Mouse (Mus musculus) layer of hippocampus, postnatal 10 days (tissue): Measurements from ENCODE around the gene Ppp1r9a. TPM values are rescaled to one million over a fixed set of nuclear protein-coding genes. Genes with fewer than 3 reads are reported as not detected.

Source experiments
- DNase-seq, 2 experiments: peaks; one replicate each; pipeline ENCODE4 v3.0.0; 2021; ENCODE audit warnings: low spot score in 2 of 2
- total RNA-seq, 2 experiments: library from RNA; stranded (reverse); gene quantifications; 2 replicates each; pipeline ENCODE4 v1.2.3; 2021

Gene Ppp1r9a
- total RNA-seq, 2 experiments from 2014 or later, result 98.2 to 105 TPM

DNA sequence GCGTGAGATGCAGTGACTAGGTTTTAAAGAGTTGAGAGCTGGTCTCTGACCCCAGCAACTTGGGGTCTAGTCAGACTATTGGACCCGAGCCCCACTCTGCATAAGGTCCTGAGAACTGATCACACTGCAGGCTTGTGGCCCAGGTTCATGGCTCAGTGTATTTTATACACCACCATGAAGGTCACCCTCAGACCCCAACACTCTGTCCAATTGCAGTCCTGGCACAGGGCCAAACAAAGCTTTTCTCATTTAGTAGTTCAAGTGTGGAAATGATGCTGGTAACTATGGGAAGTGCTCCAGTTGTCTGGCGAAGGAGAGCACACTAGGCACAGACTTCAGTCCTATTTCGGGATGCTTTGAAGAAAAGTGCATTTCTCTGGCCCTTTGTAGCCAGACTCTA lies 134.5 kb downstream of the Ppp1r9a start:
- DNase-seq, result no peak

DNA sequence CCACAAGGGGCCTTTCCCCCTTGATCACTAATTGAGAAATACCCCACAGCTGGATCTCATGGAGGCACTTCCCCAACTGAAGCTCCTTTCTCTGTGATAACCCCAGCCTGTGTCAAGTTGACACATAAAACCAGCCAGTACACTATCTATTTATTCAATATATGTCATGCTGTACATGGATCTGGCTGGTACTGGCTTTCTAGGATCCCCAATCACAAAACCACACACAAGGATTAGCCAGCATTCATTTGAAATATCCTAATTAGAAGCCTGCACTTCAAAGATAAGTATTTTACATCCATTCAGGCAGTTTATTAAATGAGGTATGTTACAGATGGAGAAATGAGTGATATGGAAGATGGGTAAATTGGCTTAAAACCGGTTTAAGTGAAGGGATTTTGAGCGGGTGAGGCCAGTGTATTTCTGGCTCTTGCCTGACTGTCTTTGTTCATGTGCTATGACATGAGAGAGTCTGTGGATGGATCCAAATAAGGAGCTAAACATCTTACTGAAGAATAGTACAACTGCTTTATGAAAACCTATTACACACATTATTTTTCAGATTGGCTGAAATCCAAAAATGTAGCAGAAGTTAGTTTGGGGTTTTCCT lies 135.5 kb downstream of the Ppp1r9a start:
- DNase-seq, result no peak

DNA sequence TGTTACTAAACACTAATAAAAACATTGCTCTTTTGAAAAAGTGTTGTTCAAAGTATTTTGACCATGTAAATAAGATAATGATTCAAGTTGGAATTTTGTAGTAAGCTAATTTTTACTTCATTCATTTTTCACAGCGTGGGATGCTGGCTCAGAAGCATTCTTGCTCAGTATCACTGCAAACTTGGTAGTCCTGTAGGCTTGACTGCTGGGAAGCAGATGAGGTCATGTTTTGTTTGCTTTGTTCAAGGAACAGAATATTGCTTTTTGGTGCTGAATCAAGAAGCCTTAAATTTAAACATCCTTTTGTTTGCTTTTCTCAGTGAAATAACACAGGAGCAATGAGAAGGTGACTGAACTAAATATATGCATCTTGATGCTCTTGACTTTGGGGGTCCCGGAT lies 136.6 kb downstream of the Ppp1r9a start:
- DNase-seq, result no peak

DNA sequence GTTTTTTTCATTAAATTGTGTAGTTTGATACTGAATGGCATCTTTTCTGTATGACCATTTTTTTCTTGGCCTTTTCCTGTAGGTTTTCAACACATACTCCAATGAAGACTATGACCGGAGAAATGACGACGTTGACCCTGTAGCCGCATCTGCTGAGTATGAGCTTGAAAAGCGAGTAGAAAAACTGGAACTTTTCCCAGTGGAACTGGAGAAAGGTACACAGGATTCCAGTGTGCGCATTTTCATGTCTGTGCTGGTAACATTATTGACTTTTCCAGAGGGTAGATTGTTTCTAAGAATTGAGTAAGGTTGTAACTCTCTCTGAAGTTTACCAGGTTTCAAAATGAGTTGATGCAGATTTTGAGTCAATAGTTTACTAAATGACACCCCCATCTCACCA lies 143.1 kb downstream of the Ppp1r9a start:
- no peak for DNase-seq

DNA sequence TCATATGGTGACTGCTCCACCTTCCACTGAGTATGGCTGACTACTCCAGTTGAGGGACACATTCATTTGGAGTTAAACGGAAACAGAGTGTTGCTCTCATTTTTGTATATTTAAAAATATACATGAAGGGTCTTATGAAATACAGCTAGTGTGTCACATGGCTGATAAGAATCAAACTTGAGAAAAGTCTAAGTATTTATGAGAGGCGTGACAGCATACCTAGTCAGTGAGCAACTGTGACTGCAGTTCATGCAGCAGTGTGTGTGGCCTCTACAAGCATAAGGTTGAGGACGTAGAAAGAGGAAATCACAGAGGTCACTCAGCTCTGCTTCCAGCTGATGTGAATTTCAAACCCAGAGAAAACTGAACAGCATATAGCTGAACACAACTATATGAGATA lies 145.3 kb downstream of the Ppp1r9a start:
- DNase-seq, result no peak

DNA sequence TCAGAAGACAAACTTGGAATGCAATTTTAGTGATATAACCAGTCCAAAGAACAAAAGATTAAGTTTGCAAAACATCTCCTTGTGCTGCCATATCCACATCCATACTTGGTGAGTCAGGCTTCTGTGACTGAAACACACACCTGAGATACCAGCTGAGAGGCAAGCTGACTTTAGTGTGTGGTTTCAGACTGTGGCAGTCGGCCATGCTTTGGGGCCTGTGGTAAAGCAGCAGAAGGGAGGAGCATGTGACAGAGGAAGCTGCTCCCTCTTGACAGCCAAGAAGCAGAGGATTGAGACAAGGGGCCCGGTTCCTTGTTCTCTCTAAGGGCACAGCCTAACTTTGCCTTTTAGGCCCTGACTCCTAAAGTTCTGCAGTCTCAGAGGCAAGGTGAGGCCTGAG lies 149.6 kb downstream of the Ppp1r9a start:
- DNase-seq, result peak in 1 of 2 experiments; percentile 26

DNA sequence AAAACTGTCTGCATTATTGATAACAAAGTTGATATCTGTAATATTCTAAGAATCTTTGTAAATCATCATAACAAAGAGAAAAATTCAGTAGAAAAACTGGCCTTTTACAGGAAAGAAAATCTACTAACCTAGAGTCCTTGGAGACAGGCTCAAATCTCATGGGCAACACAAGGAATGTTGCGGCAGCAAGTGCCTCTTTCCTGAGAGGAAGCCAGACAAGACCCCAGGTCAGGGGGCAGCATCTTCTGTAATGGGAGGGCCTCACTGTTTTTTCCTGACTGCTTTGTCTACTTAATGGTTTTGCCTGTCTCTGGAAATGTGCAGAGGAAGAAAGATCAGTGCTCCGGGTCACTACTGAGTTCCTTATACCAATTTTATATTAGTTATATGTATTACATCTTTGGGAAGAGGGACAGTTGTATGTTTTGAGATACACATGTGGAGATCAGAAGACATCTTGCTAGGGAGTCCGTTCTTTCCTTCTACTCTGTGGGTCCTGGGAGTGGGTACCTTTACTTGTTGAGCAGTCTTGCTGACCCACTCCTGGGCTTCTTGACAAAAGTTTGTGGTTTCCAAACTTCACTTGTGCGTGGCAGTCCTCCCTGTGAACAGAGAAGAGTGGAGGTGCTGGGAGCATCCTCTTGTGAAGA lies 151.9 kb downstream of the Ppp1r9a start:
- DNase-seq, result no peak

DNA sequence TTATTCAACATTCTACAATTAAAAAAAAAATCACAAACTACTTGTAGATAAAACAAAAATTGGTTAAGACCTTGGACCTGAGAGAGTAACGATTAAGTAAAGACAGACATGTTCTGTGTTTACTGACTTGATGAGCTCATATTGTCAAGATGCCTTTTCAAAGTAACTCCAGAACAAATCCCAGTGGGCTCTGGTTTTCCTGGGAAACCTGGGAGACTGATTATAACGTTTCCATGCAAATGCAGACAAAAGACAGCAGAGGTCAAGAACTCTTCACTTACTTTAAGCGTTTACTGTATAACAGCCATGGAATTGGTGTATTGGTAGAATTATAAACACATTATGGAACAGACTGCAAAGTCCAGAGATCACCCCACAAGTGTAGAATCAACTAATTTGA lies 172.0 kb downstream of the Ppp1r9a start:
- no peak for DNase-seq

DNA sequence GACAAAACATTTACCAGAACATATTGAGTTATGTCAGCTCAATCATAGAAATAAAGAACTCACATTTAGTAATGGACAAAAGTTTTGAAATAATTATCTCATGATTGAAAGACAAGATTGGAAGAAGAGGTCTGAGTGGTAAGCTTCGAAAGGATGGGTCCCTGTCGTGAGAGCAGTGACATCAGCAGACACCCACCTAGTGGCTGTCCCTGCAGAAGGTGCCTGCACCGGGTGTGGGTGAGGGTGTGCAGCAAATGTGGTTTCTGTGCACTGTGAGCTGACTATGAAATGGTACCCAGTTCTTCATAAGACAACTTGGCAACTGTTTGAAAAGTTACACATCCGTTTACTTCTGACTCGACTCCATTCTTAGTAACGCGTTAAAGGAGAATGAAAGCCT lies 173.0 kb downstream of the Ppp1r9a start:
- DNase-seq, result no peak

DNA sequence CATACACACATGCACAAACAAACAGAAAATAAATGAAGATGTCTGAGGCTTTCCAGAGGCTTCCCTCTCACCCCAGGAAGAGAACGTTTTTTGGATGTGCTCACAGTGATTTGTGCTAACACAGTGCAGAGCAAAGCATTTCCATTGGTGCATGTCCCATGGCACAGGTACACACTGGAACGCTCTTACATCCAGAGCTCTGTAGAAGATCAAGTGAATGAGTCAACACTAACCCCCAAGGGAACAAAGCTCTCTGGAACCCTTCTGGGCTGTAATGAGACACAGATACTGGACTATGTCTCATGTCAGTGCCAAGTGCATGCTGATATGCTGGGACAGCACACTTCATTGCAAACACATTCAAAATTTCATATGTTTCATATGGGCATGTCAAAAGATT lies 175.3 kb downstream of the Ppp1r9a start:
- no peak for DNase-seq

DNA sequence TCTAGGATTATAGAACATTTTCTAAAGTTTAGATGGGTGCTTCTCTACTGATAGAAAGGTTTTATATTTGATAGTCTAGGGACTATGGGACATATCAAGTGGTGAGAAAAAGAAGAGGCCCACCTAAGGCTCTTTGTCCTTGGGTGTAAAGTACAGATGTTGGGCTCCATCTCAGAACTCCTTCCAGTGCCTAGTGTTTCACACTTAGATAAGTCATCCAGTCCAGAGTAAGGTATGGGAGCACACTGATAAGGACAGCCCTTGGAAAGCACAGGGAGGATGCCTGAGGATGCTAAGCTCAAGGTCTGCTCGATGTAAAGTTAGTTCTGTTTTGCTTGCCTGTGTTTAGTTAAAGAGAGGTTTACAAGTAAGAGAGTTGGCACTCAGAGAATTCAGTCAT lies 176.4 kb downstream of the Ppp1r9a start:
- no peak for DNase-seq

DNA sequence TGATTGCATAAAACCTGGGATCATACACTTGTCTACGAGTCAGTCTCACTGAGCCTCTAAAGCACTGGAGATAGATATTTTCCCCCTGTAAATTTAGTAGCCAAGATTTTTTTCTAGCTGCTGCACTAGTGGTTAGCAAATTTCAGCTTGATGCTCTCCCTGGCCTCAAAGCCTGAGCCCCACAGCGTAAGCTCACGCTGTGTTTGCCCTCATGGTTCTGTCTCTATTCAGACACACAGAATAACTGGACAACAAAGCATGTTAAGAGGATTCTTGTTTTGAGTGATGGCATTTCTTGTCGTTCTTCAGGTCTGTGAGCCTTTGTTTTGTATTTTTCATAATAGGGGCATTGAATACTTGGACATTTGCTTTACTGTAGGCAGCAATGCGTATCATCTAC lies 177.4 kb downstream of the Ppp1r9a start:
- DNase-seq, result no peak

DNA sequence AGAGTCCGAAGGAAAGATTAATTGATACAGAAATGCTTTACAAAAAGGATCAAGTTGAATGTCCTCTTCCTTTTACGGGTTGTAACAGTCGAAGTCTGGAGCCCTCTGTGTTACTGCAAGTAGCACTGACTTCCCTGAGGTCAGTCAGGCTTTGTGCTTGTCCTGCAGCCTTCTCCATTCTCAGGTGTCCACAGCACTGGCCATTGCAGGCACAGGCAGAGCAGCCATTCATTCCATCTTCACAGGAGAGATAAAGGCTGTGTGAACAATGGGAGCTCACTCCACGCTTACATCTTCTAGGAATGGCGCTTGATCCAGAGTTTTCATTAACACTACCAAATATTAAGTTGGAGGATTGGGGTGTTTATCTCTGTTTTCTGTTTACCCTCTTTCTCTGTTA lies 177.8 kb downstream of the Ppp1r9a start:
- no peak for DNase-seq

DNA sequence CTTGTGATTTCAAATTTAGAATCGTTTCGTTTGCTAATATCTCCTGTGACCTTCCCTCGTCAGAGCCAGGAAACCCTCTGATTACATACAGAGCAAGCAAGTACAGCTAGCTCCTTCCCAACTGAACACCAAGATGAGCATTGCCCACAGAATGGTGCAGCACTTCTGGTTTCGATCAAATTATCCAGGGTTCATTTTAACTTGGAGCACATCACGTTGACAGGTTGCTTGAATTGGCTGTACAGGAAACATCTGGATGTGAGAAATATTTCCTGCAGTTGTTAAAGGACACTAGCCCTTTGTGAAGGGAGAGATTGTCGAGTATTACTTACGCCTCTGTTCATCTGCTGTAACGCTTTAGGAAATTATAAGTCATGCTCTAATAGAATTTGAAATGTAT lies 178.4 kb downstream of the Ppp1r9a start:
- DNase-seq, result no peak

DNA sequence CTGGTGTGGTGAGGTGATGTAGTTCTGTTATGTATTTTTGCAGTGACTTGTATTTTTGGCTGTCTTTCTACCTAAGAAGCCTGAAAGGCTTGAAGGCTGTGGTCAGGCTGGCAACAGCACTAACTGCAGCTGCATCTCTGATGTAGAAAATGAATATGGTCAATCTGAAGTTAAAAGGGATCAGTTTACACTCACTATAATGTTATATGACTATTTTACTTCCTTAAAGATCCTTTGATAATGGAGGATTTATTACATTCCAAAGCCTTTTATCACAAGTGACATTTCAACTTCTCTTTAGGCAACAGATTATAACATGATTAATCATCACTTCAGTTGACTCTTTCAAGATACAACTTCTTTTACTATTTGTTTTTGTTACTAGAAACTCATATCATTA lies 179.4 kb downstream of the Ppp1r9a start:
- DNase-seq, result no peak

DNA sequence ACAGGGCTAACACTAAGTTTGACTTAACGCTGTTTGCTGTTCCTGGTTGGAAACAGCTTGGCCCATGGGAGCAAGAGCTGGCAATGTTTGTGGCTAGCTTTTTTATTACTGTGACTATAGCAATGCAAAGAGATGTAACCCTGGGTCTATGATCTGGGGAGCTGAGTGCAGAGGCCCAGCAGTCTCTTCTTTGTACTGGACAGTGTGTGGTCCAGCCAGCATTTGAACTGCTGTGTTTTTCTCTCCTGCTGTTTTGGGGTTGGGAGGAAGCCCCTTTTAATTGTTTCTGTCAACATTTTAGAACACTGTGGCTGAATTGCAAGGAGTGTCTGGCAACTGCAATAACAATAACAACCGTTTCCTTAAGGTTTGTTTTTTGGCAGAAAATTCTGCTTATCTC lies 180.0 kb downstream of the Ppp1r9a start:
- no peak for DNase-seq

DNA sequence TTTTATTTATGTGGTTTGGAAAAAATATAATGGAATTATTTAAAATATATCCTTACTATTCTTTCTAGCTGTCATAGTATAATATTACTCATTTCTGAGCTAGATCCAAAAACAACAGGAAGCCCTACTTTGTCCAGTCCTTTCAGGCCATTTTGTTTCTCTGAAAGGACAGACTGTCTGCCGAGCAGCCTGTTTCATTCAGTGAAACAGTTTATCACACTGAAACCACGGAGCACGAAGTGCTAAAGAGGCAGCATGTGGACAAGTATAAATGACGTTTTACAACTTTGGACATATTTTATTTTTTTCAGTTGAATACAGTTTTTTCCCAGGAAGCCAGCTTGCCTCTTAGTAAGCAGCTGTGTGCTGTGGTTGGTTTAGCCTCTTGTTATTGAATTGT lies 181.2 kb downstream of the Ppp1r9a start:
- no peak for DNase-seq

DNA sequence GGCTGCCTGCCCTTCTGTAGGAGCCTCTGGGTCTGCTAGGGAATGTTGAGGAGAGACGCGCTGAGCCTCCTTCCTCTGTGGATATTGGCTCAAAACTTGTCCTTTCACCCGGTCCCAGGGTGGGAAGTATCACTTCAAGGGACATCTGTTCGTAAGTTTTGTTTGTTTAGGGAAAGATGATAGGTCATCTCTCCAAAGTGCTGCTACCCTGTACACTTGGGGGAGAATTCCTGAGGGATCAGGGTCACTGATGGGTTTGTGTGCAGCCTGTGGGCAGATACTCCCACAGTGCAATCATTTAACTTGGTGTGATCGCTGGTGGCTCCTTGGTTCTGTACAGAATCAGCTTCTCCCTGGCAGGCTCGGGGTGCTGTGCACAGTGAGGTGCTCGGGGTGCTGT lies 189.2 kb downstream of the Ppp1r9a start:
- no peak for DNase-seq

DNA sequence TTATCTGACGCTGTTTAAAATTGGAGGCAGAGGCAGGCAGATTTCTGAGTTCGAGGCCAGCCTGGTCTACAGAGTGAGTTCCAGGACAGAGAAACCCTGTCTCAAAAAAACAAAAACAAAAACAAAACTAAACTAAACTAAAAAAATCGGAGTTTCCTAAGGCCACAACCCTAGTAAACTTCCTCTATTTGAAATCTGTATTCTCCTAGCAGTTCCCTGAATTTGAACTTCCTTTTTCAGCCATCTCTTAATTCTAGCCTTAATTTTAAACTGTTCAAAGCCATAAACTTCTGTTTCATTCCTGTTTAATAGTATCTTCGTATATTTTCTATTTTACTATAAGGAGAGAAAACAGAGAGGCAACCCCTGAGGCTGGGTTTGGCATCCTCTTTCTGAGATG lies 190.1 kb downstream of the Ppp1r9a start:
- DNase-seq, result no peak

DNA sequence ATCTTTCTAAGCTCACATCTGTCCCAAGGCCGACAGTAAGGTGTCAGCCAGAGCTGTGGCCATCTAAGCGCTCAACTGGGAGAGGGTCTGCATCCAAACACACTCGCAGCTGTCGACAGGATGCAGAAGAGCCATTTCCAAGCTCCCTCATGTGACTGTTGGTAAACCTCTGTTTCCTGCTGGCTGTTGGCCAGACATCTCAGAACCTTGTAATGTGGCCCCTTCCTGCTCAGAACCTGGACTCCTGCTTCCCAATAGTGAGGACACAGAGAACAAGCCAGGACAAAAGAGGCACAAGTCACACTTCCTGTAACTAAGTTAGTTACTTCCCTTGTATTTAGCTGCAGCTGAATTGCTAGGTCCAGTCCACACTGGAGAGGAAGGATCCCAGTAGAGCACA lies 190.8 kb downstream of the Ppp1r9a start:
- peak; percentile 28 to 42 for DNase-seq

DNA sequence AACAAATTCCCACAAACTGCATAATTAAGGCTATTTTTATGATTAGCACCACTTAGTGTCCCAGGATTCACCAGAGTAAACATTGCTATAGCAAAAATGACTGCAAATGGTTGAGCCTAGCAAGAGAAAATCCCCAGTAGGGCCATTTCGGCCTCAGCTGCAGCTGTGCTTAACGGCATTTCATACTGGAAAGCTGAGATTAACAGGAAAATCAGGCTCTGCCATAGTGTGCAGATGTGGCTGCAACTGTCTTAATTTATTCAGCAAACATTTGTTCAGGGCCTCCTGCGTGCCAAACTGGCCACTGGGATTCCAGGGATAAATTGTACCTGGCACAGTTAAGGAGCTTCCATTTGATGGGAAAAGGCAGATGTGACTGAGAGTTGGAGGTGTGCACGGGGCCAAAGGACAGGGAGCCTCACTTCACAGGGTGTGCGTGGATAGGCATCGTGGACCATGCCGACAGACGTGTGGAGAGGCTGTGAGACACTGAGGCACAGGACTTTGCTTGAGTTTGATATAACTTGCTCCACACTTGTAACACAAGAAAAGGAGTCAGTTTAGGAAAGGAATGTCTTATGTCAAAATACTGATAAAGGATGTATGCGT lies 192.8 kb downstream of the Ppp1r9a start:
- DNase-seq, result no peak

DNA sequence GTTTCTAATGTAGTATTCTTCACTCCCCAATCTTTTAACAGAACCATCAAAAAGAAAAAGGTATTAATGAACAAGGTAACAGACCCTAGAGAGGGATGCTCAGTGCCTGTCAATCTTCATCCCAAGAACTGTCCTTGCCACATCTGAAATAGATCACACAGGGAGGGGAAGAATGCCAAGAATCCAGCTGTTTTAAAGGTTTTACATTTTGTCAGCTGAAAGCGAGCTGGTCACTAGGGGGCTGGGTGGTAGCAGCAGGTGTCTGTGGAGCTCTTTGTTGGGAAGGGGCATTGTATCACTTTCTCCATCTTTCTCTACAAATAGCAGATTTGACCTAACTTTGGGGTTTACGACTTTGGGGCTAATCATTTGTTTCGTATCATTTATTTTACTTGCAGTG lies 194.6 kb downstream of the Ppp1r9a start:
- DNase-seq, result no peak

DNA sequence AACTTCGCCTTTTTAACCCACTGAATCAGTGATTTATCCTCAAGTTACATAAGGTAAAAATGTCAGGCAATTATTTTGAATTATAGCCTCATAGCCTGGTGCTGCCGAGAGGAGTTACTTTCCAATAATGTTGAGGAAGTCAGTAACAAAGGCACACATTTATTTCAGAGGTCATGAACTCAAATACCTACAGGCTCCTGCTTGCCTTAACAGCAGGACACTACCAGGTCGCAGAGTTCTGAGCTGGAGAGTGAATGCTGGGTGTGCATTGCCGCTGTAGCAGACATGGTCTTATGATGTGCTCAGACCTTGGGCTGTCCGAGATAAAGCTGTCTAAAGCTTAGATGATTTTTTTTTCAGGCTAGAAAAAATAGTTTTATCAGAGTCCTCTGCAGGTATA lies 196.6 kb downstream of the Ppp1r9a start:
- DNase-seq, result no peak
